Mouse (Mus musculus): ENCODE results near the gene Aph1a.

DNA sequence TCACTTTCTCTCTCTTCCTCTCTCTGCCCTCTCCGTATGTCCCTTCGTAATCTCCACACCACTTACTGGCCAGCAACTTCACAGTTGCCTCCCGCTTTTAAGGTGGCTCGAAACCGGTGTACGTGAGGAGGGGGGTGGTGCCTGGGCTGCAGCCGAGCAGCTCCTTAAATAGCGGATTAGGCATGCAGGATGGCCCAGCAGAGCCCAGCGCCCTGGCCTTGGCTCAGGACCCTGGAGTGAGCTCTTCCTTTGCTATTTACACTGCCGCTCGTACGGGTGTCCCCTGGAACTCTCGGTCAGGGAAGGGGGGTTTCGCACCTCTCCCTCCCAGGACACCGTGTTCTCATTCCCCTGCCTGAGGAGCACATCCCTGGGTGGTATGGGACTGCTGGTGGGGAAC, 10.8 kb downstream of the Aph1a start, which contains the start of gene Car14:
- TF ChIP-seq CTCF (IDR thresholded peaks at IDR 0.05; ENCODE audit: low read depth, low read length) (no peak), POLR2A (IDR thresholded peaks at IDR 0.05; ENCODE audit: insufficient read depth, low read length) (no peak), EP300 (IDR thresholded peaks at IDR 0.05; ENCODE audit: insufficient read depth, low read depth, low read length) (no peak)
